Mouse (Mus musculus): ENCODE results near the gene Colgalt1. TPM values are rescaled to one million over a fixed set of nuclear protein-coding genes. Genes with fewer than 3 reads are reported as not detected.

Colgalt1 gene
- total and polyA plus RNA-seq, 3 experiments = 50.9 to 102 (median 59.0) TPM

- H3K9me3 ChIP-seq (replicated peaks; ENCODE audit: insufficient read depth, low read length) = no peaks in the 10 kb centered on the region
- DNase-seq (ENCODE audit: low read depth, low spot score) = peak; percentile 85
- peak overlapping the region; percentile 70 for H3K9ac ChIP-seq (ENCODE audit: control insufficient read depth, low read depth, low read length, poor library complexity, severe bottlenecking)
- H3K27ac ChIP-seq (ENCODE audit: control insufficient read depth, low read depth, low read length) = no peak overlapping the region
- H3K4me3 ChIP-seq (ENCODE audit: control insufficient read depth in 1 of 2, insufficient read depth in 1 of 2, low read depth in 2 of 2, low read length in 2 of 2) = peak overlapping the region; percentile 67 to 79
- H3K4me1 ChIP-seq (ENCODE audit: control insufficient read depth in 1 of 2, insufficient read depth in 2 of 2, low read length in 2 of 2) = peaks cover 0 to 24% of the 10 kb centered on the region in 2 experiments; a peak in 3 of 4 replicates
- no peak for TF ChIP-seq ZKSCAN1 (IDR thresholded peaks at IDR 0.05; ENCODE audit: low read depth, low read length)
- TF ChIP-seq MAX (IDR thresholded peaks at IDR 0.05; ENCODE audit: low read length) = no peak
- peak; percentile 54; the same call in 1 of the 2 replicates for TF ChIP-seq SIN3A (IDR thresholded peaks at IDR 0.05; ENCODE audit: low read length)
- peak; percentile 37; the same call in 1 of the 2 replicates for TF ChIP-seq HCFC1 (IDR thresholded peaks at IDR 0.05; ENCODE audit: low read depth, low read length)
- TF ChIP-seq USF1 (IDR thresholded peaks at IDR 0.05; ENCODE audit: low read depth, low read length) = no peak
- TF ChIP-seq POLR2AphosphoS2 (IDR thresholded peaks at IDR 0.05; ENCODE audit: low read length) = no peak
- no peak for TF ChIP-seq TBP (IDR thresholded peaks at IDR 0.05; ENCODE audit: low read depth, low read length)
- no peak for TF ChIP-seq GATA1 (IDR thresholded peaks at IDR 0.05; ENCODE audit: low read depth, low read length)
- H3K27me3 ChIP-seq (ENCODE audit: control insufficient read depth in 1 of 2, insufficient read depth in 2 of 2, low read length in 2 of 2) = no peaks in the 10 kb centered on the region
- no peaks in the 10 kb centered on the region for H3K36me3 ChIP-seq (ENCODE audit: control insufficient read depth in 1 of 2, insufficient read depth in 2 of 2, low read length in 2 of 2)
- H3K79me2 ChIP-seq (ENCODE audit: control insufficient read depth, insufficient read depth, low read length, poor library complexity) = no peaks in the 10 kb centered on the region
Observed at GRCm38 (mm10) chr8:71670621-71671548, 60.1 kb downstream of the Colgalt1 start.

GRCm38 (mm10) chr8:71671549-71671965 is 60.8 kb downstream of the Colgalt1 start, which contains the start of gene Unc13a:
TSS of gene Unc13a (minus strand) at chr8:71671757.
- Histone ChIP-seq H3K9ac (ENCODE audit: control insufficient read depth, low read depth, low read length, poor library complexity, severe bottlenecking) (peak within 1 kb of the TSS; percentile 70), H3K27ac (ENCODE audit: control insufficient read depth, low read depth, low read length) (peak within 1 kb of the TSS; percentile 35; the same call in 1 of the 2 replicates), H3K36me3 (ENCODE audit: control insufficient read depth in 1 of 2, insufficient read depth in 2 of 2, low read length in 2 of 2) (no peaks in the 10 kb centered on the region), H3K27me3 (ENCODE audit: control insufficient read depth in 1 of 2, insufficient read depth in 2 of 2, low read length in 2 of 2) (no peaks in the 10 kb centered on the region), H3K79me2 (ENCODE audit: control insufficient read depth, insufficient read depth, low read length, poor library complexity) (peaks cover 1% of the 10 kb centered on the region; the same call in 1 of the 2 replicates), H3K9me3 (replicated peaks; ENCODE audit: insufficient read depth, low read length) (no peaks in the 10 kb centered on the region), H3K4me3 (ENCODE audit: control insufficient read depth in 1 of 2, insufficient read depth in 1 of 2, low read depth in 2 of 2, low read length in 2 of 2) (peak within 1 kb of the TSS; percentile 67 to 79), H3K4me1 (ENCODE audit: control insufficient read depth in 1 of 2, insufficient read depth in 2 of 2, low read length in 2 of 2) (peaks cover 0 to 18% of the 10 kb centered on the region in 2 experiments; a peak in 2 of 4 replicates)
- DNase-seq (ENCODE audit: low read depth, low spot score) = peak; percentile 92
- peak; percentile 52; the same call in 1 of the 2 replicates for TF ChIP-seq TBP (IDR thresholded peaks at IDR 0.05; ENCODE audit: low read depth, low read length)
- TF ChIP-seq SMC3 (IDR thresholded peaks at IDR 0.05; ENCODE audit: low read depth, low read length) = no peak
- peak; percentile 89; the same call in 1 of the 2 replicates for TF ChIP-seq MAZ (IDR thresholded peaks at IDR 0.05; ENCODE audit: low read depth, low read length)
- peak; percentile 76 for TF ChIP-seq USF1 (IDR thresholded peaks at IDR 0.05; ENCODE audit: low read depth, low read length)
- no peak for TF ChIP-seq ETS1 (IDR thresholded peaks at IDR 0.05; ENCODE audit: low read depth, low read length)
- 0 out of 2 replicates have a peak, but pooled peaks have one; percentile 35 for TF ChIP-seq UBTF (IDR thresholded peaks at IDR 0.05; ENCODE audit: borderline replicate concordance, insufficient read depth, low read depth, low read length)
- TF ChIP-seq NELFE (IDR thresholded peaks at IDR 0.05; ENCODE audit: low read depth, low read length) = no peak
- peak; percentile 90 for TF ChIP-seq BHLHE40 (IDR thresholded peaks at IDR 0.05; ENCODE audit: borderline replicate concordance, low read depth, low read length)
- no peak for TF ChIP-seq POLR2AphosphoS5 (IDR thresholded peaks at IDR 0.05; ENCODE audit: borderline replicate concordance, low read depth, low read length)
- no peak for TF ChIP-seq POLR2AphosphoS2 (IDR thresholded peaks at IDR 0.05; ENCODE audit: low read length)
- TF ChIP-seq E2F4 (IDR thresholded peaks at IDR 0.05; ENCODE audit: borderline replicate concordance, low read depth, low read length) = no peak
- TF ChIP-seq KAT2A (conservative IDR thresholded peaks at IDR 0.05; ENCODE audit: low read depth, low read length) = no peak
- TF ChIP-seq TCF12 (IDR thresholded peaks at IDR 0.05; ENCODE audit: low read depth, low read length) = 0 out of 2 replicates have a peak, but pooled peaks have one; percentile 27
- TF ChIP-seq GATA1 (IDR thresholded peaks at IDR 0.05; ENCODE audit: low read depth, low read length) = no peak
- no peak for TF ChIP-seq GABPA (IDR thresholded peaks at IDR 0.05; ENCODE audit: low read depth, low read length)
- no peak for TF ChIP-seq ZC3H11A (IDR thresholded peaks at IDR 0.05; ENCODE audit: low read depth, low read length)
- peak; percentile 100 for TF ChIP-seq SIN3A (IDR thresholded peaks at IDR 0.05; ENCODE audit: low read length)
- TF ChIP-seq NRF1 (IDR thresholded peaks at IDR 0.05; ENCODE audit: insufficient read depth, low read depth, low read length, poor library complexity, severe bottlenecking) = no peak
- no peak for TF ChIP-seq CTCF (IDR thresholded peaks at IDR 0.05 in 2 of 3, conservative IDR thresholded peaks at IDR 0.05 in 1 of 3; ENCODE audit: control insufficient read depth in 1 of 3, insufficient read depth in 1 of 3, low read depth in 2 of 3, low read length in 3 of 3, poor library complexity in 1 of 3, severe bottlenecking in 1 of 3)
- 0 out of 2 replicates have a peak, but pooled peaks have one; percentile 25 for TF ChIP-seq ELF1 (IDR thresholded peaks at IDR 0.05; ENCODE audit: low read depth, low read length)
- peak in 1 of 2 experiments; percentile 62; a peak in 2 of 4 replicates for TF ChIP-seq POLR2A (IDR thresholded peaks at IDR 0.05; ENCODE audit: control insufficient read depth in 1 of 2, insufficient read depth in 1 of 2, low read depth in 1 of 2, low read length in 2 of 2, poor library complexity in 1 of 2)
- no peak for TF ChIP-seq MYB (IDR thresholded peaks at IDR 0.05; ENCODE audit: low read depth, low read length)
- no peak for TF ChIP-seq ZNF384 (IDR thresholded peaks at IDR 0.05; ENCODE audit: low read depth, low read length)
- TF ChIP-seq RCOR1 (IDR thresholded peaks at IDR 0.05; ENCODE audit: low read depth, low read length) = no peak
- peak; percentile 75 for TF ChIP-seq HCFC1 (IDR thresholded peaks at IDR 0.05; ENCODE audit: low read depth, low read length)
